Comparison of ENCODE assay signal across 27 mouse cellular contexts in genomic region chr13:9886465-9887135, GRCm38 (mm10).
A peak's percentile ranks its signal among the peaks of the same experiment; 100 is the strongest.
DNase-seq lines count a peak whose midpoint lies in the region; ATAC-seq lines count a peak whose summit lies in the region.
"Had no signal": no experiment of that assay in that cellular context is flagged by ENCODE, and none has a peak within 500 bp of the region (broad histone marks: within the 10 kb centered on the region; RNA-seq: fewer than 3 reads in every experiment).

No protein-coding gene starts in this region.

- no peak overlapping the region for H3K4me3 ChIP-seq in kidney, embryonic 14.5 days (ENCODE audit: low read length)
- H3K4me3 ChIP-seq in forebrain, embryonic 14.5 days (ENCODE audit: low read depth, low read length), result no peak overlapping the region
- no peak overlapping the region for H3K4me3 ChIP-seq in hindbrain, embryonic 16.5 days (ENCODE audit: low read length)
- H3K4me3 ChIP-seq: forebrain, embryonic 13.5 days; hindbrain, embryonic 13.5 days; layer of hippocampus, adult 2 months; limb, embryonic 10.5 days; limb, embryonic 15.5 days; liver, embryonic 13.5 days; midbrain, embryonic 10.5 days; midbrain, embryonic 15.5 days; neural tube, embryonic 15.5 days had no signal

- H3K27ac ChIP-seq in kidney, embryonic 14.5 days (ENCODE audit: low read depth, low read length), result no peak overlapping the region
- H3K27ac ChIP-seq in forebrain, embryonic 14.5 days (ENCODE audit: low read depth, low read length), result no peak overlapping the region
- H3K27ac ChIP-seq in hindbrain, embryonic 16.5 days (ENCODE audit: low read depth, low read length), result no peak overlapping the region
- H3K27ac ChIP-seq: forebrain, embryonic 13.5 days; hindbrain, embryonic 13.5 days; layer of hippocampus, adult 2 months; limb, embryonic 10.5 days; limb, embryonic 15.5 days; liver, embryonic 13.5 days; midbrain, embryonic 10.5 days; midbrain, embryonic 15.5 days; neural tube, embryonic 15.5 days; stomach, postnatal 0 days had no signal

- peak; percentile 19 for DNase-seq in gastrocnemius, postnatal 10 days
- DNase-seq in gastrocnemius, postnatal 25 days, result no peak
- DNase-seq in kidney, postnatal 10 days, result peak; percentile 50
- peak; percentile 16 for DNase-seq in ovary, postnatal 36 days (ENCODE audit: low spot score)
- DNase-seq in ovary, postnatal 14 days (ENCODE audit: low spot score), result no peak
- no peak for DNase-seq in forebrain, embryonic 14.5 days (ENCODE audit: low spot score)
- DNase-seq: cerebellum, adult 8-10 months; cerebellum, postnatal 25 days; gastrocnemius, postnatal 36 days; heart, postnatal 36 days; liver, embryonic 13.5 days; right cerebral cortex, adult 18-20 months; thymus, adult 18-20 months; thymus, postnatal 25 days had no signal

- H3K27me3 ChIP-seq in kidney, embryonic 14.5 days (ENCODE audit: control insufficient read depth, insufficient read depth, low read length), result no peaks in the 10 kb centered on the region
- no peaks in the 10 kb centered on the region for H3K27me3 ChIP-seq in forebrain, embryonic 14.5 days (replicated peaks; ENCODE audit: control insufficient read depth, insufficient read depth, low read length)
- no peaks in the 10 kb centered on the region for H3K27me3 ChIP-seq in hindbrain, embryonic 16.5 days (replicated peaks; ENCODE audit: control insufficient read depth, insufficient read depth, low read length)
- H3K27me3 ChIP-seq: forebrain, embryonic 13.5 days; hindbrain, embryonic 13.5 days; limb, embryonic 15.5 days; liver, embryonic 13.5 days; midbrain, embryonic 15.5 days; neural tube, embryonic 15.5 days; Patski had no signal

- H3K4me2 ChIP-seq in kidney, embryonic 14.5 days (replicated peaks; ENCODE audit: low read depth, low read length), result no peak overlapping the region
- H3K4me2 ChIP-seq in forebrain, embryonic 14.5 days (ENCODE audit: low read length), result no peak overlapping the region
- no peak overlapping the region for H3K4me2 ChIP-seq in hindbrain, embryonic 16.5 days (ENCODE audit: low read length)
- H3K4me2 ChIP-seq: forebrain, embryonic 13.5 days; hindbrain, embryonic 13.5 days; limb, embryonic 15.5 days; liver, embryonic 13.5 days; midbrain, embryonic 15.5 days; neural tube, embryonic 15.5 days had no signal

- no peaks in the 10 kb centered on the region for H3K4me1 ChIP-seq in kidney, embryonic 14.5 days (ENCODE audit: control insufficient read depth, insufficient read depth, low read length)
- H3K4me1 ChIP-seq in forebrain, embryonic 14.5 days (ENCODE audit: control insufficient read depth, insufficient read depth, low read length), result no peaks in the 10 kb centered on the region
- no peaks in the 10 kb centered on the region; the same call in 1 of the 2 replicates for H3K4me1 ChIP-seq in hindbrain, embryonic 16.5 days (ENCODE audit: control insufficient read depth, insufficient read depth, low read depth, low read length)
- H3K4me1 ChIP-seq: forebrain, embryonic 13.5 days; hindbrain, embryonic 13.5 days; limb, embryonic 10.5 days; limb, embryonic 15.5 days; liver, embryonic 13.5 days; midbrain, embryonic 15.5 days; neural tube, embryonic 15.5 days had no signal

- no peak overlapping the region for H3K9ac ChIP-seq in kidney, embryonic 14.5 days (ENCODE audit: low read depth, low read length)
- H3K9ac ChIP-seq in forebrain, embryonic 14.5 days (ENCODE audit: low read length), result no peak overlapping the region
- H3K9ac ChIP-seq in hindbrain, embryonic 16.5 days (ENCODE audit: low read depth, low read length), result no peak overlapping the region
- H3K9ac ChIP-seq: forebrain, embryonic 13.5 days; hindbrain, embryonic 13.5 days; limb, embryonic 15.5 days; liver, embryonic 13.5 days; midbrain, embryonic 15.5 days; neural tube, embryonic 15.5 days had no signal

- WGBS in kidney, embryonic 14.5 days, result 82% methylated on average over 6 of the region's 6 CpGs
- WGBS in forebrain, embryonic 14.5 days, result 84% methylated on average over 6 of the region's 6 CpGs
- WGBS in hindbrain, embryonic 16.5 days, result 80% methylated on average over 6 of the region's 6 CpGs

- no peak for ATAC-seq in kidney, embryonic 14.5 days (ENCODE audit: low FRiP score, low TSS enrichment)
- no peak for ATAC-seq in forebrain, embryonic 14.5 days
- no peak for ATAC-seq in hindbrain, embryonic 16.5 days
- ATAC-seq: forebrain, embryonic 13.5 days; intestine, postnatal 0 days; midbrain, embryonic 15.5 days; Patski had no signal

- no peaks in the 10 kb centered on the region for H3K36me3 ChIP-seq in kidney, embryonic 14.5 days (ENCODE audit: control insufficient read depth, insufficient read depth, low read length)
- no peaks in the 10 kb centered on the region for H3K36me3 ChIP-seq in forebrain, embryonic 14.5 days (ENCODE audit: control insufficient read depth, insufficient read depth, low read length)
- H3K36me3 ChIP-seq in hindbrain, embryonic 16.5 days (ENCODE audit: control insufficient read depth, insufficient read depth, low read length), result no peaks in the 10 kb centered on the region
- H3K36me3 ChIP-seq: hindbrain, embryonic 13.5 days; limb, embryonic 10.5 days; limb, embryonic 15.5 days; liver, embryonic 13.5 days; midbrain, embryonic 10.5 days; midbrain, embryonic 15.5 days; neural tube, embryonic 15.5 days had no signal

- no peaks in the 10 kb centered on the region for H3K9me3 ChIP-seq in kidney, embryonic 14.5 days (ENCODE audit: control insufficient read depth, low read length)
- H3K9me3 ChIP-seq in forebrain, embryonic 14.5 days (replicated peaks; ENCODE audit: control insufficient read depth, low read length), result no peaks in the 10 kb centered on the region
- H3K9me3 ChIP-seq in hindbrain, embryonic 16.5 days (ENCODE audit: control insufficient read depth, low read length), result 0 out of 2 replicates have a peak, but pooled peaks cover 2% of the 10 kb centered on the region
- H3K9me3 ChIP-seq: forebrain, embryonic 13.5 days; hindbrain, embryonic 13.5 days; limb, embryonic 10.5 days; limb, embryonic 15.5 days; liver, embryonic 13.5 days; midbrain, embryonic 10.5 days; midbrain, embryonic 15.5 days; neural tube, embryonic 15.5 days had no signal

Comparison
In these comparisons a context has a peak if more than half of its experiments do, and no peak if none do; other contexts are left out.
1. DNase-seq: peak in gastrocnemius, postnatal 10 days (single experiment), kidney, postnatal 10 days (single experiment) and ovary, postnatal 36 days (single experiment); none in gastrocnemius, postnatal 25 days (single experiment), ovary, postnatal 14 days (single experiment) and forebrain, embryonic 14.5 days (single experiment).